Mouse (Mus musculus) left cerebral cortex, adult 11 months (tissue): Measurements from ENCODE around the gene Cc2d1a.

Experiments
- DNase-seq: peaks from one replicate; pipeline ENCODE4 v3.0.0; 2022; ENCODE audit warnings: low spot score

Gene Cc2d1a

GRCm38 (mm10) chr8:84177405-84177804 is 29.7 kb upstream of the Cc2d1a start:
- no peak for DNase-seq

- DNase-seq, result no peak
These were observed 28.8 kb upstream of the Cc2d1a start for GRCm38 (mm10) chr8:84176560-84176959.

- DNase-seq, result no peak
These were observed 26.1 kb upstream of the Cc2d1a start for GRCm38 (mm10) chr8:84173861-84174260.

- no peak for DNase-seq
These were observed 22.4 kb upstream of the Cc2d1a start for GRCm38 (mm10) chr8:84170096-84170495.

- DNase-seq, result no peak
These were observed 20.0 kb upstream of the Cc2d1a start for GRCm38 (mm10) chr8:84167696-84168095.

GRCm38 (mm10) chr8:84157620-84158019 is 9.9 kb upstream of the Cc2d1a start:
- DNase-seq, result no peak

- no peak for DNase-seq
These were observed 1.4 kb upstream of the Cc2d1a start for GRCm38 (mm10) chr8:84149181-84149580.

- DNase-seq, result no peak
These were observed 755 bp upstream of the Cc2d1a start for GRCm38 (mm10) chr8:84148531-84148850.

- DNase-seq, result no peak
These were observed 391 bp downstream of the Cc2d1a start for GRCm38 (mm10) chr8:84147324-84147766.

- no peak for DNase-seq
These were observed 3.0 kb downstream of the Cc2d1a start for GRCm38 (mm10) chr8:84144636-84145245.

GRCm38 (mm10) chr8:84140838-84141237 is 6.9 kb downstream of the Cc2d1a start:
- no peak for DNase-seq

GRCm38 (mm10) chr8:84137848-84138247 is 9.9 kb downstream of the Cc2d1a start:
- DNase-seq, result no peak

- no peak for DNase-seq
These were observed 15.5 kb downstream of the Cc2d1a start for GRCm38 (mm10) chr8:84132225-84132624.

GRCm38 (mm10) chr8:84130806-84131205 is 16.9 kb downstream of the Cc2d1a start:
- DNase-seq, result no peak

- no peak for DNase-seq
These were observed 19.5 kb downstream of the Cc2d1a start for GRCm38 (mm10) chr8:84128277-84128676.

GRCm38 (mm10) chr8:84127202-84127901 is 20.4 kb downstream of the Cc2d1a start:
- DNase-seq, result no peak

GRCm38 (mm10) chr8:84126742-84127141 is 21.0 kb downstream of the Cc2d1a start:
- DNase-seq, result no peak

GRCm38 (mm10) chr8:84125656-84126055 is 22.1 kb downstream of the Cc2d1a start, which contains the start of gene Podnl1:
Gene Podnl1, plus strand, starts transcription at chr8:84125989.
- no peak for DNase-seq

- DNase-seq, result no peak
These were observed 25.6 kb downstream of the Cc2d1a start for GRCm38 (mm10) chr8:84122151-84122550.

GRCm38 (mm10) chr8:84115646-84116045 is 32.1 kb downstream of the Cc2d1a start:
- no peak for DNase-seq

GRCm38 (mm10) chr8:84106216-84107040 is 41.3 kb downstream of the Cc2d1a start:
- DNase-seq, result no peak

- DNase-seq, result no peak
These were observed 42.1 kb downstream of the Cc2d1a start for GRCm38 (mm10) chr8:84105676-84106075.
